In the genomic region with DNA sequence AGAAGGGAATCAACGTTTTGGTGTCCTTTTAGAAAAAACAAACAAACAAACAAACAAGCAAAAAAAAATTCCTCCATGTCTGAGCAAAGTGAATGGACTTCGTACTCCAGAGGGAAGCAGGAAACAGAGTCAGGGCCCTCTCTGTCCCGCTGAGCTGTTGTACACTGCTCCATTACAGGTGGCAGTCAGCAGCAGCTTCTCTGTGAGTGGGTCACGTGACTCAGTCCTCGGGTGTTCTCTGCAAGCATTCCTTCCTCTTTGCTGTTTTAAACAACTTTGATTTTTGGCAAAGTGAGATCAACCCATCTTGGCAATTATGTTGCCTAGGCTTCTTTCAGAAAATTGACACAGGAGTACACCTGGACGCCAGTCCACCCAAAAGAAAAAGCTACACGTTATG, we compare ENCODE assay signal across 19 mouse cellular contexts.
DNase-seq lines count a peak whose midpoint lies in the region; ATAC-seq and TF ChIP-seq lines count a peak whose summit lies in the region.
"Had no signal": no experiment of that assay in that cellular context is flagged by ENCODE, and none has a peak within 500 bp of the region (broad histone marks: within the 10 kb centered on the region; RNA-seq: fewer than 3 reads in every experiment).

No protein-coding gene starts in this region.

- peak; percentile 14 for DNase-seq in liver, adult 2 months (ENCODE audit: extremely low read depth, low read depth, low spot score)
- DNase-seq in liver (no peak), CH12.LX (ENCODE audit: extremely low read depth) (no peak)
- peak; percentile 50 for DNase-seq in thymus, postnatal 14 days
- no peak for DNase-seq in left cerebral cortex, adult 18-20 months (ENCODE audit: low spot score in 2 of 2)
- no peak for DNase-seq in kidney, adult 11 months
- DNase-seq: cerebellum, postnatal 14 days; kidney, adult 18-20 months; kidney, postnatal 25 days; lung, postnatal 4 days had no signal

- dilution Hi-C loops in CH12.LX (cut with MboI; ENCODE audit: extremely low pct_ligation_motif_present, extremely low pct_unique_long_range_greater_than_20kb, low sequenced_read_pairs): no loop called here

- 80% methylated on average over 7 of the region's 7 CpGs for WGBS in liver, adult 2 months
- 54% methylated on average over 7 of the region's 7 CpGs for WGBS in intestine, postnatal 0 days

- peaks cover 2% of the 10 kb centered on the region; the same call in 1 of the 2 replicates for H3K79me2 ChIP-seq in liver, adult 2 months (ENCODE audit: control insufficient read depth, insufficient read depth, low read length)
- H3K79me2 ChIP-seq in CH12.LX (replicated peaks; ENCODE audit: control insufficient read depth, extremely low read depth, insufficient read depth, poor library complexity, severe bottlenecking): no peaks in the 10 kb centered on the region

- TF ChIP-seq EP300 in CH12.LX (IDR thresholded peaks at IDR 0.05; ENCODE audit: low read length): no peak

- TF ChIP-seq POLR2A in liver, adult 2 months (IDR thresholded peaks at IDR 0.05; ENCODE audit: extremely low read depth, insufficient read depth, low read length): no peak
- TF ChIP-seq POLR2A in CH12.LX (IDR thresholded peaks at IDR 0.05; ENCODE audit: low read depth, low read length): no peak

- no peak overlapping the region for H3K4me2 ChIP-seq in CH12.LX (ENCODE audit: insufficient read depth, low read depth, poor library complexity, severe bottlenecking)
- no peak overlapping the region for H3K4me2 ChIP-seq in intestine, postnatal 0 days (replicated peaks; ENCODE audit: low read depth)
- H3K4me2 ChIP-seq: midbrain, embryonic 12.5 days; neural tube, embryonic 12.5 days had no signal

- no peak for TF ChIP-seq CTCF in liver, adult 2 months (IDR thresholded peaks at IDR 0.05; ENCODE audit: low read depth, low read length)
- no peak for TF ChIP-seq CTCF in CH12.LX (conservative IDR thresholded peaks at IDR 0.05 in 1 of 2, IDR thresholded peaks at IDR 0.05 in 1 of 2; ENCODE audit: low read depth in 2 of 2, low read length in 2 of 2)
- TF ChIP-seq CTCF in intestine, postnatal 0 days (IDR thresholded peaks at IDR 0.05; ENCODE audit: low read depth): peak; percentile 14; the same call in 1 of the 2 replicates

- H3K4me3 ChIP-seq in liver, adult 2 months (ENCODE audit: insufficient read depth, low read depth, low read length): no peak overlapping the region
- H3K4me3 ChIP-seq in CH12.LX (replicated peaks in 1 of 3; ENCODE audit: low read depth in 2 of 3, low read length in 2 of 3, poor library complexity in 1 of 3): no peak overlapping the region
- H3K4me3 ChIP-seq in intestine, postnatal 0 days (ENCODE audit: low read depth, low read length): no peak overlapping the region
- H3K4me3 ChIP-seq: embryonic facial prominence, embryonic 10.5 days; erythroblast, embryonic 14.5 days; limb, embryonic 10.5 days; midbrain, embryonic 12.5 days; neural tube, embryonic 12.5 days had no signal

- H3K9ac ChIP-seq in liver, adult 2 months (ENCODE audit: low read depth, low read length): no peak overlapping the region
- no peak overlapping the region for H3K9ac ChIP-seq in CH12.LX (ENCODE audit: insufficient read depth, low read depth)
- no peak overlapping the region for H3K9ac ChIP-seq in intestine, postnatal 0 days (ENCODE audit: low read depth, low read length)
- H3K9ac ChIP-seq: liver, embryonic 14.5 days; midbrain, embryonic 12.5 days; neural tube, embryonic 12.5 days had no signal

- ATAC-seq in intestine, postnatal 0 days: no peak
- no peak for ATAC-seq in megakaryocyte progenitor cell, adult 5-6 weeks (replicated peaks; ENCODE audit: poor library complexity)
- ATAC-seq: forebrain, embryonic 16.5 days had no signal

- H3K27ac ChIP-seq in liver, adult 2 months (replicated peaks; ENCODE audit: insufficient read depth, low read depth, low read length): no peak overlapping the region
- H3K27ac ChIP-seq in CH12.LX (ENCODE audit: insufficient read depth, low read depth): no peak overlapping the region
- no peak overlapping the region for H3K27ac ChIP-seq in intestine, postnatal 0 days (ENCODE audit: low read depth, low read length)
- H3K27ac ChIP-seq: embryonic facial prominence, embryonic 10.5 days; limb, embryonic 10.5 days; liver, embryonic 14.5 days; midbrain, embryonic 12.5 days; neural tube, embryonic 12.5 days had no signal

- H3K27me3 ChIP-seq in liver, adult 2 months (ENCODE audit: control insufficient read depth, insufficient read depth, low read length): no peaks in the 10 kb centered on the region
- H3K27me3 ChIP-seq in CH12.LX (replicated peaks): no peaks in the 10 kb centered on the region
- no peaks in the 10 kb centered on the region for H3K27me3 ChIP-seq in intestine, postnatal 0 days (replicated peaks; ENCODE audit: control insufficient read depth, insufficient read depth, low read length)
- H3K27me3 ChIP-seq: midbrain, embryonic 12.5 days; neural tube, embryonic 12.5 days had no signal

- H3K4me1 ChIP-seq in liver, adult 2 months (ENCODE audit: control insufficient read depth, insufficient read depth, low read length): peaks cover 16% of the 10 kb centered on the region
- H3K4me1 ChIP-seq in CH12.LX (ENCODE audit: control insufficient read depth in 1 of 2, insufficient read depth in 2 of 2): peaks cover 0 to 3% of the 10 kb centered on the region in 2 experiments; a peak in 1 of 4 replicates
- no peaks in the 10 kb centered on the region for H3K4me1 ChIP-seq in intestine, postnatal 0 days (replicated peaks; ENCODE audit: control insufficient read depth, insufficient read depth, low read length)
- H3K4me1 ChIP-seq: midbrain, embryonic 12.5 days; neural tube, embryonic 12.5 days had no signal

- in situ Hi-C loops in CH12.LX (cut with MboI; ENCODE audit: low pct_ligation_motif_present, low pct_unique_long_range_greater_than_20kb, low sequenced_read_pairs): no loop called here

- H3K36me3 ChIP-seq in liver, adult 2 months (ENCODE audit: control insufficient read depth, insufficient read depth, low read length): no peaks in the 10 kb centered on the region
- H3K36me3 ChIP-seq in CH12.LX (replicated peaks in 1 of 2; ENCODE audit: control insufficient read depth in 1 of 2, insufficient read depth in 1 of 2, low read length in 1 of 2): no peaks in the 10 kb centered on the region
- H3K36me3 ChIP-seq in intestine, postnatal 0 days (ENCODE audit: control insufficient read depth, insufficient read depth): no peaks in the 10 kb centered on the region
- H3K36me3 ChIP-seq: embryonic facial prominence, embryonic 10.5 days; limb, embryonic 10.5 days; midbrain, embryonic 12.5 days; neural tube, embryonic 12.5 days had no signal

- H3K9me3 ChIP-seq in CH12.LX (replicated peaks; ENCODE audit: low read length): no peaks in the 10 kb centered on the region
- no peaks in the 10 kb centered on the region for H3K9me3 ChIP-seq in intestine, postnatal 0 days (ENCODE audit: control insufficient read depth)
- H3K9me3 ChIP-seq: embryonic facial prominence, embryonic 10.5 days; limb, embryonic 10.5 days; midbrain, embryonic 12.5 days; neural tube, embryonic 12.5 days had no signal

- TF ChIP-seq RAD21 in CH12.LX (IDR thresholded peaks at IDR 0.05; ENCODE audit: low read depth, low read length): no peak; the same call in 1 of the 2 replicates

TF ChIP-seq in CH12.LX, 34 proteins besides CTCF, POLR2A, EP300 and RAD21:
- TF ChIP-seq BHLHE40 (IDR thresholded peaks at IDR 0.05; ENCODE audit: low read depth, low read length) (peak; percentile 52; the same call in 1 of the 2 replicates), USF2 (conservative IDR thresholded peaks at IDR 0.05; ENCODE audit: low read depth, low read length) (peak; percentile 74), ELF1 (IDR thresholded peaks at IDR 0.05; ENCODE audit: low read depth, low read length) (no peak), MXI1 (IDR thresholded peaks at IDR 0.05; ENCODE audit: low read depth, low read length) (no peak), ZMIZ1 (IDR thresholded peaks at IDR 0.05; ENCODE audit: low read depth, low read length) (no peak), USF1 (IDR thresholded peaks at IDR 0.05; ENCODE audit: low read depth, low read length) (peak; percentile 73)
TF ChIP-seq in CH12.LX: peak in this region for 3.

Comparison
In these comparisons a context has a peak if more than half of its experiments do, and no peak if none do; other contexts are left out.
1. DNase-seq: peak in liver, adult 2 months (single experiment) and thymus, postnatal 14 days (single experiment); none in liver (single experiment), CH12.LX (single experiment), left cerebral cortex, adult 18-20 months (0 of 2) and kidney, adult 11 months (single experiment).